Mouse (Mus musculus) intestine, embryonic 15.5 days (tissue): ENCODE results near the gene Rps23. TPM values are rescaled to one million over a fixed set of nuclear protein-coding genes. Genes with fewer than 3 reads are reported as not detected.

Experiments used
- ATAC-seq: fragments of 200-750 bp; cut with Nextera tagmentation; 2 replicates; pipeline ENCODE4 v1.8.0; 2017; ENCODE audit warnings: moderate TSS enrichment, moderate library complexity
- H3K27ac ChIP-seq: fragments of 300-500 bp; sonication (generic); 2 replicates; pipeline ENCODE4 v1.5.1; 2015; ENCODE audit warnings: mild to moderate bottlenecking, inconsistent platforms
- H3K27me3 ChIP-seq: fragments of 300-500 bp; sonication (generic); replicated peaks from 2 replicates; pipeline ENCODE4 v1.6.1; 2015; ENCODE audit warnings: inconsistent platforms
- H3K36me3 ChIP-seq: fragments of 300-500 bp; sonication (generic); 2 replicates; pipeline ENCODE4 v1.6.1; 2015; ENCODE audit warnings: inconsistent platforms
- H3K4me1 ChIP-seq: fragments of 300-500 bp; sonication (generic); replicated peaks from 2 replicates; pipeline ENCODE4 v1.6.1; 2015; ENCODE audit warnings: inconsistent platforms
- H3K4me2 ChIP-seq: fragments of 300-500 bp; sonication (generic); replicated peaks from 2 replicates; pipeline ENCODE4 v1.6.1; 2015; ENCODE audit warnings: mild to moderate bottlenecking, inconsistent platforms
- H3K4me3 ChIP-seq: fragments of 300-500 bp; sonication (generic); replicated peaks from 2 replicates; pipeline ENCODE4 v1.5.1; 2015; ENCODE audit warnings: inconsistent platforms
- H3K9ac ChIP-seq: fragments of 300-500 bp; sonication (generic); 2 replicates; pipeline ENCODE4 v1.6.1; 2015; ENCODE audit warnings: inconsistent platforms
- H3K9me3 ChIP-seq: fragments of 300-500 bp; sonication (generic); 2 replicates; pipeline ENCODE4 v1.6.1; 2016; ENCODE audit warnings: inconsistent platforms
- WGBS: fragments of 180-500 bp; shearing (Covaris S2); methylation state at CpG from one replicate; pipeline ENCODE4 v1.1.7; 2015; 5-methylcytosine and 5-hydroxymethylcytosine counted together
- polyA plus RNA-seq: library from polyadenylated mRNA; unstranded; fragments of >200 nt; fragmentation: Nextera tagmentation; extraction: Ambion mirVana; gene quantifications from 2 replicates; pipeline ENCODE4 v1.2.1, GENCODE M21; 2015

Gene Rps23
- polyA plus RNA-seq, 1 experiment from 2014 or later = 261 TPM

GRCm38 (mm10) chr13:90958894-90959293 lies 36.1 kb downstream of the Rps23 start:
- Histone ChIP-seq H3K27ac (no peak overlapping the region), H3K9me3 (no peaks in the 10 kb centered on the region), H3K4me1 (no peaks in the 10 kb centered on the region), H3K9ac (no peak overlapping the region), H3K4me2 (no peak overlapping the region), H3K27me3 (no peaks in the 10 kb centered on the region), H3K4me3 (no peak overlapping the region), H3K36me3 (no peaks in the 10 kb centered on the region)
- no peak for ATAC-seq
- WGBS = 60% methylated on average over 2 of the region's 2 CpGs

- no peak overlapping the region for H3K27ac ChIP-seq
- no peaks in the 10 kb centered on the region for H3K9me3 ChIP-seq
- no peak overlapping the region for H3K9ac ChIP-seq
- no peak overlapping the region for H3K4me2 ChIP-seq
- no peaks in the 10 kb centered on the region for H3K36me3 ChIP-seq
- no peaks in the 10 kb centered on the region for H3K4me1 ChIP-seq
- whole genome bisulfite sequencing = 92% methylated on average over 8 of the region's 8 CpGs
- no peaks in the 10 kb centered on the region for H3K27me3 ChIP-seq
- no peak overlapping the region for H3K4me3 ChIP-seq
- ATAC-seq = no peak
Observed at GRCm38 (mm10) chr13:90960591-90960990, 37.8 kb downstream of the Rps23 start.

GRCm38 (mm10) chr13:90962836-90963760 lies 40.3 kb downstream of the Rps23 start:
- Histone ChIP-seq H3K4me2 (no peak overlapping the region), H3K9me3 (no peaks in the 10 kb centered on the region)

GRCm38 (mm10) chr13:90964511-90964910 lies 41.8 kb downstream of the Rps23 start:
- no peak for ATAC-seq
- no peaks in the 10 kb centered on the region for H3K36me3 ChIP-seq
- no peaks in the 10 kb centered on the region for H3K9me3 ChIP-seq
- no peaks in the 10 kb centered on the region for H3K27me3 ChIP-seq
- no peak overlapping the region for H3K4me3 ChIP-seq
- no peaks in the 10 kb centered on the region for H3K4me1 ChIP-seq
- no peak overlapping the region for H3K27ac ChIP-seq
- no peak overlapping the region for H3K9ac ChIP-seq
- no peak overlapping the region for H3K4me2 ChIP-seq
- WGBS = 87% methylated on average over 4 of the region's 4 CpGs

More at GRCm38 (mm10) chr13:90962836-90963760, 40.3 kb downstream of the Rps23 start:
- H3K27me3 ChIP-seq = no peaks in the 10 kb centered on the region
- no peak overlapping the region for H3K9ac ChIP-seq
- no peak; the same call in 1 of the 2 replicates for ATAC-seq
- H3K27ac ChIP-seq = no peak overlapping the region
- no peaks in the 10 kb centered on the region for H3K36me3 ChIP-seq
- H3K4me1 ChIP-seq = no peaks in the 10 kb centered on the region
- H3K4me3 ChIP-seq = no peak overlapping the region
- 65% methylated on average over 10 of the region's 10 CpGs for WGBS

- Histone ChIP-seq H3K27me3 (no peaks in the 10 kb centered on the region), H3K9me3 (no peaks in the 10 kb centered on the region), H3K4me2 (no peak overlapping the region), H3K9ac (no peak overlapping the region), H3K4me3 (no peak overlapping the region), H3K36me3 (no peaks in the 10 kb centered on the region), H3K4me1 (no peaks in the 10 kb centered on the region), H3K27ac (no peak overlapping the region)
- no peak for ATAC-seq
- WGBS = 75% methylated on average over 8 of the region's 8 CpGs
Observed at GRCm38 (mm10) chr13:90965996-90966395, 43.2 kb downstream of the Rps23 start.

GRCm38 (mm10) chr13:90967422-90967821 lies 44.7 kb downstream of the Rps23 start:
- no peaks in the 10 kb centered on the region for H3K36me3 ChIP-seq
- 9% methylated on average over 4 of the region's 4 CpGs for WGBS
- peak; percentile 81 for ATAC-seq
- H3K9me3 ChIP-seq = no peaks in the 10 kb centered on the region
- no peak overlapping the region for H3K9ac ChIP-seq
- H3K4me2 ChIP-seq = no peak overlapping the region
- H3K4me3 ChIP-seq = no peak overlapping the region
- no peak overlapping the region for H3K27ac ChIP-seq
- H3K27me3 ChIP-seq = no peaks in the 10 kb centered on the region
- H3K4me1 ChIP-seq = no peaks in the 10 kb centered on the region

GRCm38 (mm10) chr13:90968940-90969339 lies 46.2 kb downstream of the Rps23 start:
- WGBS = 66% methylated on average over 4 of the region's 4 CpGs
- Histone ChIP-seq H3K4me1 (no peaks in the 10 kb centered on the region), H3K4me3 (no peak overlapping the region), H3K9me3 (no peaks in the 10 kb centered on the region), H3K27me3 (no peaks in the 10 kb centered on the region), H3K36me3 (no peaks in the 10 kb centered on the region), H3K27ac (no peak overlapping the region), H3K9ac (no peak overlapping the region), H3K4me2 (no peak overlapping the region)
- no peak for ATAC-seq

GRCm38 (mm10) chr13:90970259-90971017 lies 47.7 kb downstream of the Rps23 start:
- Histone ChIP-seq H3K9ac (no peak overlapping the region), H3K4me3 (no peak overlapping the region), H3K27me3 (no peaks in the 10 kb centered on the region), H3K4me1 (no peaks in the 10 kb centered on the region), H3K9me3 (no peaks in the 10 kb centered on the region), H3K4me2 (no peak overlapping the region), H3K27ac (no peak overlapping the region), H3K36me3 (no peaks in the 10 kb centered on the region)
- ATAC-seq = no peak
- WGBS = 58% methylated on average over 10 of the region's 10 CpGs

- H3K4me1 ChIP-seq = no peaks in the 10 kb centered on the region
- H3K4me2 ChIP-seq = no peak overlapping the region
- WGBS = 51% methylated on average over 7 of the region's 7 CpGs
- H3K4me3 ChIP-seq = no peak overlapping the region
- no peak overlapping the region for H3K27ac ChIP-seq
- H3K9me3 ChIP-seq = no peaks in the 10 kb centered on the region
- ATAC-seq = no peak
- no peaks in the 10 kb centered on the region for H3K27me3 ChIP-seq
- H3K36me3 ChIP-seq = no peaks in the 10 kb centered on the region
- H3K9ac ChIP-seq = no peak overlapping the region
Observed at GRCm38 (mm10) chr13:90973409-90973808, 50.7 kb downstream of the Rps23 start.

Other genes starting within 250 kb of the Rps23 start
- not detected in 2 replicates for gene Atp6ap1l, start 17.6 kb upstream of the Rps23 start, polyA plus RNA-seq